In genomic region chrX:143063780-143064179, GRCm38 (mm10) we compare ENCODE assay signal across 12 mouse cellular contexts. TPM values are rescaled to one million over a fixed set of nuclear protein-coding genes. Genes with fewer than 3 reads are reported as not detected.
DNase-seq lines count a peak whose midpoint lies in the region; ATAC-seq lines count a peak whose summit lies in the region.
"Had no signal": no experiment of that assay in that cellular context is flagged by ENCODE, and none has a peak within 500 bp of the region (broad histone marks: within the 10 kb centered on the region; RNA-seq: fewer than 3 reads in every experiment).

No protein-coding gene starts in this region.

- H3K27me3 ChIP-seq in embryonic facial prominence, embryonic 15.5 days = peaks cover 3% of the 10 kb centered on the region; the same call in 1 of the 2 replicates
- peaks cover 18% of the 10 kb centered on the region; the same call in 1 of the 2 replicates for H3K27me3 ChIP-seq in neural tube, embryonic 15.5 days (replicated peaks)

- 41% methylated on average over 7 of the region's 7 CpGs for WGBS in embryonic facial prominence, embryonic 15.5 days
- 57% methylated on average over 7 of the region's 7 CpGs for WGBS in neural tube, embryonic 15.5 days

- no peaks in the 10 kb centered on the region for H3K36me3 ChIP-seq in embryonic facial prominence, embryonic 15.5 days
- no peaks in the 10 kb centered on the region for H3K36me3 ChIP-seq in neural tube, embryonic 15.5 days

- peak; percentile 52; the same call in 1 of the 2 replicates for ATAC-seq in embryonic facial prominence, embryonic 15.5 days (ENCODE audit: insufficient number of reproducible peaks, low FRiP score, low TSS enrichment, low read depth)
- ATAC-seq in megakaryocyte-erythroid progenitor cell, adult 5-6 weeks (replicated peaks; ENCODE audit: low FRiP score, low TSS enrichment, poor library complexity, severe bottlenecking) = peak; percentile 44; the same call in 1 of the 2 replicates
- ATAC-seq in neural tube, embryonic 15.5 days (ENCODE audit: low FRiP score) = no peak

- intact Hi-C loops in heart, postnatal 14 days (cut with DNase I) = no loop called here

- no peak overlapping the region for H3K9ac ChIP-seq in embryonic facial prominence, embryonic 15.5 days
- H3K9ac ChIP-seq in neural tube, embryonic 15.5 days (replicated peaks) = no peak overlapping the region

- DNase-seq in heart, postnatal 14 days = peak; percentile 16 to 20
- DNase-seq in heart, adult 8-10 months (ENCODE audit: low spot score) = no peak
- peak; percentile 30 for DNase-seq in lung, postnatal 10 days
- DNase-seq in lung, postnatal 25 days (ENCODE audit: low spot score) = no peak
- DNase-seq: adrenal gland, adult 2 months; cerebellum, adult 8-10 months had no signal

- peak overlapping the region; percentile 74 for H3K27ac ChIP-seq in embryonic facial prominence, embryonic 15.5 days (replicated peaks)
- H3K27ac ChIP-seq in neural tube, embryonic 15.5 days (replicated peaks) = no peak overlapping the region

- H3K4me3 ChIP-seq in embryonic facial prominence, embryonic 15.5 days (replicated peaks) = no peak overlapping the region
- no peak overlapping the region for H3K4me3 ChIP-seq in neural tube, embryonic 15.5 days (replicated peaks)

- no peaks in the 10 kb centered on the region for H3K9me3 ChIP-seq in embryonic facial prominence, embryonic 15.5 days (replicated peaks)
- H3K9me3 ChIP-seq in neural tube, embryonic 15.5 days (replicated peaks) = no peaks in the 10 kb centered on the region

- H3K4me2 ChIP-seq in embryonic facial prominence, embryonic 15.5 days (replicated peaks) = no peak overlapping the region
- H3K4me2 ChIP-seq in neural tube, embryonic 15.5 days = no peak overlapping the region
- H3K4me2 ChIP-seq: heart, embryonic 11.5 days had no signal

- H3K4me1 ChIP-seq in embryonic facial prominence, embryonic 15.5 days = peaks cover 26% of the 10 kb centered on the region; the same call in 1 of the 2 replicates
- H3K4me1 ChIP-seq in neural tube, embryonic 15.5 days = no peaks in the 10 kb centered on the region; the same call in 1 of the 2 replicates

RNA-seq across cellular contexts. Expression of gene Rtl9, which starts 35.6 kb away (rescaled TPM):
- total RNA-seq in heart, postnatal 14 days (2021) = under 1 TPM; 0.68 to 0.76 TPM
- under 1 TPM in 3 of 4 experiments, not detected in 1; 0.09 to 0.17 (median 0.16) TPM for total RNA-seq in heart, adult 8-10 months (2022)
- polyA plus RNA-seq in embryonic facial prominence, embryonic 15.5 days (2015; fragmentation: Nextera tagmentation; extraction: Ambion mirVana) = 1.8 and 2.1 TPM in 2 replicates
- total RNA-seq in megakaryocyte-erythroid progenitor cell, adult 5-6 weeks (2014; fragmentation: Nextera tagmentation) = not detected in 2 replicates
- total RNA-seq in megakaryocyte-erythroid progenitor cell, adult 5-6 weeks (2017) = not detected in 2 replicates
- 0.44 and 0.61 TPM in 2 replicates for polyA plus RNA-seq in neural tube, embryonic 15.5 days (2015; fragmentation: Nextera tagmentation; extraction: Ambion mirVana)
- total RNA-seq: megakaryocyte progenitor cell, adult 5-6 weeks had no signal
- polyA plus RNA-seq: thymus, postnatal 0 days had no signal

Comparison
In these comparisons a context has a peak if more than half of its experiments do, and no peak if none do; other contexts are left out.
1. DNase-seq: peak in heart, postnatal 14 days (2 of 2) and lung, postnatal 10 days (single experiment); none in heart, adult 8-10 months (single experiment) and lung, postnatal 25 days (single experiment).